Mouse (Mus musculus) c-Kit-negative CD71-positive TER-119-positive erythroid progenitor cells, embryonic 14.5 days (primary cell): ENCODE data around the gene Me1.

Experiments
- DNase-seq: peaks from one replicate; pipeline ENCODE4 v3.0.0-alpha.2; 2013; ENCODE audit warnings: low read depth, low spot score

Me1 gene

GRCm38 (mm10) chr9:86549637-86550162 lies 146.1 kb downstream of the Me1 start:
- DNase-seq, result no peak

- DNase-seq, result no peak
These were observed 151.2 kb downstream of the Me1 start for GRCm38 (mm10) chr9:86544559-86544958.

GRCm38 (mm10) chr9:86543451-86543850 lies 152.3 kb downstream of the Me1 start:
- DNase-seq, result no peak

GRCm38 (mm10) chr9:86534071-86534470 lies 161.7 kb downstream of the Me1 start:
- no peak for DNase-seq
